Mouse (Mus musculus) urinary bladder, postnatal 36 days (tissue): Measurements from ENCODE around the gene Aifm2.

Source experiments
- DNase-seq, 2 experiments: peaks; one replicate each; pipeline ENCODE4 v3.0.0; 2022; ENCODE audit warnings: low spot score in 2 of 2, mixed read lengths in 1 of 2

Gene Aifm2

DNA sequence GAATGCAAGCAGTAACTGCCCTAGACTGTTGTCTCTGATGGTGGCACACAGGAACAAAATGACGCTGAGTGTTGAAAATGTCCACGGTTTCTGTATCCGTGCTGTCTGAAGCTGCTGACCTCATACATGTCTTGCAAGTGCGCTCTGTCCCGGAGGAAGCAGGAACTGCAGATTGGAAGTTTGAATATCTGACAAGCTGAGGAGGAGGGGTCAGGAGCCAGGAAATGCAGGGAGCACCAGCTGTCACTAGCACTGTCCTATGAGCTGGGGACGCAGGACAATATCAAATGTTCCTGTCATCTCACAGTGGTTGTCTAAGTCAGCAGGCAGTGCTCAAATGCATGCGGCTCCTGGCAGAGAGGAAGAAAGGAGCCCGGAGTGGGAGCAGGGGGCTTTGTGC lies 49.6 kb downstream of the Aifm2 start:
- no peak for DNase-seq

DNA sequence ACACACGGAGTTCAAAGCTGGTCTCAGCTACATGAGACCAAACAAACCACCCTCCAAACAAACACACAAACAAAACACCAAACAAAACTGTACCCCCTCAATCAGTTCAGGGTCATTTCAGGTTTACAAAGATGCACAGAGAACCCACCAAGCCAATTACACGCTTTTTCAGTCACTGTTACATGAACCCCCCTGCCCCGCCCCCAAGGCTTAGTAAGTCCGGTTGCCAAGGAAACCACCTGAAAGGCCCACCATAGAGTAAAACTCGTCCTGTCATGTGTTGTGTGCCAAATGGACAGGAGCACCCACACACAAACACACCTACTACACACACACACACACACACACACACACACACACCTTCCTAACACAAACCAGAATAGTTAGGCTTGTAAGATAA lies 50.5 kb downstream of the Aifm2 start:
- DNase-seq: no peak

DNA sequence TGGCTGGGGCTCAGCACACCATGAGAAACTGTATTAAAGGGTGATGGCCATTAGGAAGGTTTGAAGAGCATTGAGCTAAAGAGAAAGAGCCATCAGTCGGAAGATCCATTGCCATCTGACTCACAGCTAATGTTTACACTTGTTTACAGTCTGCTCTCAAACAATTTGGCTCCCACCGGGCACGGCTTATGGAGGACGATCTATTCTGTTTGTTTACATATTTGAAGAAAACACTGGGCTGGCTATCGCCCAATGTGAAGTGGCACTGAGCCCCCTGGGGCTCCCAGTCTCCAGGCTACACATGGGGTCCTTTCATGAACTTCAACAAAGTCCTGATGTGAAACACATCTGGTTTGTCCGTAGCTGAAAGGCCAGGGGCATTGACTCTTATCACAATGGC lies 51.7 kb downstream of the Aifm2 start:
- DNase-seq: no peak

DNA sequence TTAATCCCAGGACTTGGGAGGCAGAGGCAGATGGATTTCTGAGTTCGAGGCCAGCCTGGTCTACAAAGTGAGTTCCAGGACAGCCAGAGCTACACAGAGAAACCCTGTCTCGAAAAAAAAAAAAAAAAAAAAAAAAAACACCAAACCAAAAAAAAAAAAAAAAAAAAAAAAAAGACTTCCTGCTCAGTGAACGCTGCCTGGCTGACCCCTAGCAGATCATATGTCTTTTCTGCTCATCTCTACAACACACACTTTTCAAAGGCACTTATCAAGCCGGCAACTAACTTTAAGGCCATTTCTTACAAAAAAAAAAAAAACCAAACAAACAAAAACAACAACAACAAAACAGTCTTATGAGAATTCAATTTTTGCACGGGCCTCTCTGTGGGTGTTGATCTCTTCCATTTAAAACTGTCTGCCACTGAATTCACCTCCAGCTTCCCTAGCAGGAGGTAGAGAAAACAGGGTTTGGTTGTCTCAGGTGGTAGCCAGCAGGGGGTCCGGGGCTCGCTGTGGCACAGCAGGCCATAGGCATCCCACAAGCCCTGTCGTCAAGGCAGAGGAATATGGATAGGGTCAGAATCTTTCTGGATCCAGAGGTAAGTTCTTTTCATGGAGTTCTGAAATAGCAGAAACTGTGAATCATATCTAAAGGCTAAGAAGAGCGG lies 66.5 kb downstream of the Aifm2 start:
- no peak for DNase-seq

DNA sequence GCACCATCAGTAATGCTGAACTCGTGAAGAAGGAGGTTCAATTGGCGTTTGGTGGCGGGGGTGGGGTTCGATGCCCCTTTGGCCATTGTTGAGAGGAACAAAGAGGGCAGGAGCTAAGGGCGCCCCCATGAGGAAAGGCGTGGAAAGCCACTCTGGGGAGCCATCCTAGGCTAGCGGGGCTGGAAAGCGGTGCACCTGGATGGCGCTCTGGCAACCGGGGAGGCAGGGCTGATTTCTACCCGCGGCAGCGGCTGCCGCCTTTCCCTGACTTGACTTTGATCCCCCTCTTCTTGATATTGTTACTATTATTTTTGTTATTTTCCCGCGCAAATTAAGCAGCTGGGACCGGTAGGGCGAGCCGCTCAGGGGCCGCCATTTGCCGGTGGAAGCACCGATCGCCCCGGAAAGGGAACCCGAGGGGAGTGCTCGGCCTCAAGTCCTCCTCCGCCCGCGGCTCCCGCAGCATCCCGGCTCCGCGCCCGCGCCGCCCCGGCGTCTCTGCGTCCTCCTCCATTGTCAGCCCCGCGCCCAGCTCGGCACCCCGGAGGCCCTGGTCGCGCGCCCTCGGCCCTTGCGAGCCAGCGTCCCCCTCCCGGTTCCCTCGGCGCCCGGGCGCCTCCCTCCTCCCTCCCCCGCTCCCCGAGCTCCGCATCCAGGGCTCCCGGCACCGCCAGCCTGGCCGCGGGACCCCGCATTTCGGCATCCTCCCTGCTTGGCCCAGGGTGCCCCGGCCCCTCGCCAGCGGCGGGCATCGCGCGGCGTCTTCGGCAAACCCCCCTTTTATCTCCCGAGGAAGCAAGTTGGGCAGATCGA lies 67.9 kb downstream of the Aifm2 start:
- DNase-seq: peak; percentile 53 to 58

DNA sequence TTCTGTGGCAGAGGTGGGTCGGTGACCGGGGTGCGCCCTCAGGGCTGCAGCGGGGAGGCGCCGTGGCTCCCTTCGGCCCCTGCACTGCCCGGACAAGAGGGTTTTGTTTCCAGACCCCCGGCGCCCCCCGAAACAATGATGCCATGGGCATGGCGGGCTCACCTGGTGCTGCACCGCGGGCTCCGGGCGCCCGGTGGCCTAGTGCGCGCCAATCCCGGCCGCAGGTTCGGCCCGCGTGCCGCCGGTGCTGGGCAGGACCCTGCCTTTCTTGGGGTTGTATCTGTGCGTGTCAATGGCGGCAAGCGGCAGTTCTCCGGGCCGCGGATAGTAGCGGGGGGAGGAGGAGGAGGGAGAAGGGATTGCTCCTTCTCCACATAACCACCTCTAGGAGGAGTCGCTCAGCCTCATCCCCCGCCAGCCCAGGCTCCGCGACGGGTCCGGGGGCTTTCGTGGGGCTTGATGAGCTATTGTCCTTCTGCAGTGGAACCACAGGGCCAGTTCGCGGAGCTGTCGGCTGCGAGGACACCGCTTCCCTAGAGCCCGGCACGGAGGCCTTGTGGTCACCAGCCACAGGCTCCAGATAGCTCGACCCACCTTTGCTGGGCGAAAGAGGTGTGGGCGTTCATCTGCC lies 68.7 kb downstream of the Aifm2 start, which contains the start of gene H2afy2:
TSS of gene H2afy2 (minus strand) at position 527 of the 631 bp plus-strand sequence.
- DNase-seq: peak; percentile 28 to 39

DNA sequence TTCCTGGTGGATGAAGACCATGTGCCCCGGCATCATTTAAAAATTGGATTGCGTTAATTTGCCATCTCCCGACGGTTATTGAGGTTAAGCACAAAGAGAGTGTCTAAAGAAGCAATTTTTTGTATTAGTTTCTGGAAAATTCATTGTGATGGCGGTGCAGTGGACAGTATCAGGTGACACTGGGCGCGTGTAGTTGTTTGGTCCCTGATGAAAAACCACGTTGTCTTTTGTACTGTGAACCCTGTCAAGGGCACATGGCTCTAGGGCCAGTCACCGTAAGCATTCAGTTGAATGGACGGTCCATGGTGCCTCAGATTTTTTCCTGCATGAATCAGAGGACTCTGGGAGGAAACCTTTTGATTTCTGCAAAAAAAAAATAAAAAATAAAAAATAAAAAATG lies 69.4 kb downstream of the Aifm2 start:
- no peak for DNase-seq

DNA sequence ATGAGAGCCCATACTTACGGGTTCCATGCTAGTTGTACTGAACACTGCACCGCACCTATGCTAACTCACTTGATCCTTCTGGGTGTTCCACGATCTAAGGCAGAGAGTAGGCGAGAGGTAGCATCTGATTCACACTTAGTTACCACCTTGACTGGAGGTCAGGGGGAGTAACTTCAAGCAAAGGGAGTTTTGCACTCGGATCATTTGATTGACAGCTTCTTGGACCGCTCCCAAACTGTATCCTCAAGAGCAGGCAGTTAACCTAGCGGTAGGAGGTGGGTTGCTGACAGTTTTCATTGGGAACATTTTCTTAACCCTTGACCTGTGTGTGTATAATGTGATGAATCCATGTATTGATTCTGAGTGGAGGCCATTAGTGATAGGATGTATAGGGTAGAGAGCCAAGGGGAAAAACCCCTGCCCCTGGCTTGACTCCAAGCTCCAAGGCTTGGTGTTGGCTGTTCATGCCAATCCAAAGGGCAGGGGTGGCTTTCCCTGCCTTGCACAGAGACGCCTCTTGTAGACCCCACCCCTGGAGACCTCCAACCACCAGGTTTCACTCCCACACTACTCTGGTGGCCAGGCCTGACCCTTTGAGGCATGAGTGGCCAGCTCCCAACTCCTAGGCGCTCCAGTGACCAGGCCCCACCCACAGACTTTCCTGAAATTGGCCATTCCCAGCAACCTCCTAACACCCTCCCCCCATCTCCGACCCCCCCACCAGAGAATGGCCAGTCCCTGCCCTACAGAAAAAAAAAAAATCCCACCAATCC lies 72.7 kb downstream of the Aifm2 start:
- DNase-seq: no peak

DNA sequence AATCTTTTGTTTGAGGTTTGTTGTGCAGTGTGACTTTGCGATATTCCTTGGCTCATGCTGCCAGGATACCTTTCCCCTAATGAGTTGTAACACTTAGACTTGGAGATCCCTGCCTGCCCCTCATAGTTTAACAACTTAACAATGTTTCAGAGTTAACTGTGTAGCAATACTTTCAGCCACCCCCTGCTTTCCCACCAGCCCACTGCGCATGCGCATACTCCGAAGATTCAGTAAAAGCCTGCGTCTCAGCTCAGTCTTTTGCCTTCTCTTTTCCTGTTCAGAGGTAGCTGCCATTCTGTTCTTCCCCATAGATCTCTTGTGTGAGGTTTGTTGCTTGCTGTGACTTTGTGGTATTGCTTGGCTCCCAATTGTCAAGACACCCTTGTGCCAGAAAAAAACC lies 73.4 kb downstream of the Aifm2 start:
- DNase-seq: no peak
